Mouse (Mus musculus) urinary bladder, postnatal 14 days (tissue): ENCODE data around the gene Fgr.
"Not testable (repeated sequence)": the region's sequence is repeated elsewhere in the genome, so short reads cannot be mapped to it uniquely, and the experiment has no call there.

Experiments
- DNase-seq: peaks from one replicate; pipeline ENCODE4 v3.0.0; 2021; ENCODE audit warnings: low spot score

Gene Fgr

GRCm38 (mm10) chr4:132983664-132984512, 10.0 kb downstream of the Fgr start:
- DNase-seq, result no peak

- DNase-seq, result no peak
These were observed 14.9 kb downstream of the Fgr start for GRCm38 (mm10) chr4:132988581-132989355.

DNA sequence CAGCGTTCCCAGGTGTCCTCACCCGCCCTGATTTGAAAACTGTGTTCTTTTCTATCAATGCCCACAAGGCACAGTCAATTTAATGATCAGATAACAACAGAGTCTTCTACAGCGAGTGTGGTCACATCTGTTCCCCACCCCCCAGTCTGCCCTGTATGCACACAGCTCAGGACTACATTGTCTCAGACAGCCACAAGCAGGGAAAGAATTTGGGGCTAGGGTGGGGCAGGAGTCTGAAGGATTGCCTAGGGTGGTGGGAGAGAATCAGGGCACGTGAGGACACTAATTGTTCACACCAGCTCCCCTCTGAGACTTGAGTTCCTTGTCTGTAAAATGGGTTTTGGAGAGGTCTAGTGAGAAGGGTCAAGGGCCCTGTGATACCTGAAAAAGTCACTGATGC, 19.7 kb downstream of the Fgr start:
- no peak for DNase-seq

DNA sequence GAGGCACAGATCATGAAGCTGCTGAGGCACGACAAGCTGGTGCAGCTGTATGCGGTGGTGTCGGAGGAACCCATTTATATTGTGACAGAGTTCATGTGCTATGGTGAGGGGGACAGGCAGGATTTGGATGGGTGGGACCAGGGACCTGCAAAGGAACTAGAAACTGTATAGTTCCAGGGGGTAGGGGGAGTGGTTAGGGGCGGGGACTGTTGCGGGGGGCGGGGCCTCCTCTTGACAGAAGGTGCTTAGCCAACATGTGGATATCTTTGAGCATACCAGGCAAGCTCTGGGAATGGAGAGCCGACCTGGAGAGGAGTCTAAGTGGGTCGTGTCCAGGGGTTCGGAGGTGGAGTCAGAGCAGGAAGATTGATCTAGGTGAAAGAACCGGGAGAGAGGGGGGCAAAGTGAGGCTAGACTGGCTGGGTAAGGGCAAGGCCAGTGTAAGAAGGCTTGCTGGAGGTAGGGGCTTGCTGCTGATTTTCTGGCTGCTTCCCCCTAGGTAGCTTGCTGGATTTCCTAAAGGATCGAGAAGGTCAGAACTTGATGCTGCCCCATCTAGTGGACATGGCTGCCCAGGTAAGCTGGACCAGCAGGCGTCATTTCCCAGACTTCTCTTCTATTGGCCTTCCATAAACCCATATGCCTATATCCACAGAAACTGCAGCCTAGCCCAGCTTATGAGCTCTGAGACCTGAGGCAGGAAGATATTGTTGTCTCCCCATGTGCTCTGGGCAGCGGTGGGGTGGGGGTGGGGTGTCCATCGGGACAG, 23.8 kb downstream of the Fgr start:
- DNase-seq, result no peak

DNA sequence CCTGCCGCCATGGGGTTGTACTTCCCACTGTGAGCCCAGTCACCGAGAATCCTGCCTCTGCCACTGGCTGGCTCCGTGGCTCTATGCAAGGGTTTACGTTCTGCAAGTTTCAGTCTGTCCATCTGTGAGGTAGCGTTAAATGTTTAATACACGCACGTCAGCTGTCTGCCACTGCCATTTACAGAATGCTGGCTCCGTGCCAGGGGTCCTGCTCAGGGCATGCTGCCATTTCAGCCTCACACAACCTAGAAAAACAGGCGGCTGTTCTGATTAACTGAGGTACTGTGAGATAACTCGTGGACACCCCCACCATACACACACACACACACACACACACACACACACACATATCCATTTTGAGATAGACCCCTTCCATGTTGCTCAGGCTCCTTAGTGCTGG, 29.0 kb downstream of the Fgr start:
- no peak for DNase-seq

- DNase-seq, result no peak
These were observed 29.6 kb downstream of the Fgr start for GRCm38 (mm10) chr4:133003316-133004018.

DNA sequence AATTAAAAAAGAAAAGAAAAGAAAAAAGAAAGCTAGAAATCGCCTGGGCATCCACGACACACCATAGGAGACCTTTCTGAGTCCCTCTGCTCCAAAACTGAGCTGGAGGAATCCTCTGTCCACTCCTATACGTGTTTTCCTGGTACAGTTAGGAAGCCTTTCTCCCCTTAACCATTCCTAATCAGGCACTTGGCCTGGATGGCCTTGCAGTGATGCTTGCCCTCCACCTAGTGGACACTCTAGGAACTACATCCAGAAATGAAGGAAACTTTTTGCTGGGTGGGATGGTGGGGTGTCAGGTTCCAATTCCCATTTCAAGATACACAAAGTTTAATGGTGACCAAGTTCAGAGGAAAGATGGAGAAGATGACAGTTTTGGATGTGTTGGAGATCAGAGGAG, 31.3 kb downstream of the Fgr start:
- DNase-seq, result peak; percentile 73

- not testable (repeated sequence) for DNase-seq
These were observed 32.1 kb downstream of the Fgr start for GRCm38 (mm10) chr4:133005885-133006451.

DNA sequence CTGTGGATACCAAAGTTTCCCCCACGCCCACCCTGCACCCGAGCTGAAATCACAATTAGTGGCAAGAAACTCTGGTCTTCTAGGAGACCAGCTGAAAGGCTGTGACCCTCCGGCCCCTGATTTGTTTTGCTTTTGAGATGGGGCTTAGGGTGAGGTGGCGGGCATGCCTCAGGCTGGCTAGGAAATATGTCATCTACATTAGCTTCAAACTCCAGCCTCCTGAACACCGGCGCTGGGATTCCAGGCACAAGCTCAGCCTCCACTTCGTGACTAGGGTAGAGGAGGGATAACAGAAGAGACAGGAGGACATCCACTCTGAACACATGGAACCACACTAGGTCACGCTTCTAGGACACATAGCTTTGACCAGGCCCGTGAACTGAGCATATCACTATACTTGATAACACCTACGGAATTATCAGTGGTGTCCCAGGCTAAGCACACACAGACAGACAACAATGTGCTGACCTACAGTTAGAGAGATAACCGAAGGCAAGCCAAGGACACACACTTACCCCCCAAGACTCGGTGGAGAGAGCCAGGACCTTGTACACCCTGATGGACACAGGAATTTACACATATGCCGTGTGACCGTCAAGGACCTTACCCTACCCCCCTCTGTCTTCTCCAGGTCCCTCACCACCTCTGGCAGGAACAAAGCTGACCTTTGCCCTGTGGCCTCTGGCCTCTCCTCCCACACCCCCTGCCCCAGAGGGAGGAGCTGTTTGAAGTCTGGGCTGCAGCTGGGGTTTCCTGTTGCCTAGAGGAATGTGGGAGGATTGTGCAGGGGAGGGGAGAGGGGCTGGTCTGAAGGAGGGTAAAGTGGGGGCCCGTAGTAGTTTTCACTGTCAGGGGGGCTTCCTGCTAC, 33.9 kb downstream of the Fgr start:
- no peak for DNase-seq

GRCm38 (mm10) chr4:133009131-133009530, 35.2 kb downstream of the Fgr start:
- DNase-seq, result peak; percentile 65

DNA sequence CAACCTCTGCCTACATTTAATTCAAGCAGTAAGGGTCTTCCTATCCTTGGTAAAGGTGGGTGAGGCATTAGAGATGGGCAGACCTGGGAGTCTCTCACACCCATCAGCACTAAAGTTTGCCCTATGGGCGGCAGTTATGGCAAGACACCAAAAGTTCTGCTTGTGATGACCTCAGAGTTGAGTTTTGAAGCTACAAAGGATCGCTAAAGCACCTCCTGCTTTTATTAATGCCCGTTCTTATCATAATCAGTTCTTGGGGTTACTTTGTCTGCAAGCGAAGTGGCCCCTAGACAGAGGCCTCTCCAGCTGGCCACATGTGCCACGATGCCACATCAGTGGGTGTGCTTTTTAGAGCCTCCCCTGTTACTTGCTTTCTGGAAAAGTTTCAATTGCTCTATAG, 35.8 kb downstream of the Fgr start:
- no peak for DNase-seq

DNA sequence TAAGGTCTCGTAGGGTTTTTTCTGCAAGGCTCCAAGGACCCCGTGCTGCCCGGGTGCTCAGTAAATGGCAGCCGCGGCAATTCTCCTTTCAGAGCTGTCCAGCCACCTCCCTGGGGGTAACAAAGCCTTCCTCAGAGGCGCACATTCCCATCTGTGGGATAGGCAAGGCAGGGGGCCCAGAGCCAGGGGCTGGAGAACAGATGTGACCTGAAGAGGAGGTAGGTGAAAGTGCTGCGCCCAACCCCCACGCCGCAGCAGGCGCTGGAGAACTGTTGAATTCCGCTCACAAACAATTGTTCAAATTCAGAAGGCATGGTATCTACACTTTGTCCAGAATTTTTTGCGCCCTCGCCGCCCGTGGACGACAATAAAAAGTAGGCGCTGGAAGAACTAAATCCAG, 36.7 kb downstream of the Fgr start:
- no peak for DNase-seq

DNA sequence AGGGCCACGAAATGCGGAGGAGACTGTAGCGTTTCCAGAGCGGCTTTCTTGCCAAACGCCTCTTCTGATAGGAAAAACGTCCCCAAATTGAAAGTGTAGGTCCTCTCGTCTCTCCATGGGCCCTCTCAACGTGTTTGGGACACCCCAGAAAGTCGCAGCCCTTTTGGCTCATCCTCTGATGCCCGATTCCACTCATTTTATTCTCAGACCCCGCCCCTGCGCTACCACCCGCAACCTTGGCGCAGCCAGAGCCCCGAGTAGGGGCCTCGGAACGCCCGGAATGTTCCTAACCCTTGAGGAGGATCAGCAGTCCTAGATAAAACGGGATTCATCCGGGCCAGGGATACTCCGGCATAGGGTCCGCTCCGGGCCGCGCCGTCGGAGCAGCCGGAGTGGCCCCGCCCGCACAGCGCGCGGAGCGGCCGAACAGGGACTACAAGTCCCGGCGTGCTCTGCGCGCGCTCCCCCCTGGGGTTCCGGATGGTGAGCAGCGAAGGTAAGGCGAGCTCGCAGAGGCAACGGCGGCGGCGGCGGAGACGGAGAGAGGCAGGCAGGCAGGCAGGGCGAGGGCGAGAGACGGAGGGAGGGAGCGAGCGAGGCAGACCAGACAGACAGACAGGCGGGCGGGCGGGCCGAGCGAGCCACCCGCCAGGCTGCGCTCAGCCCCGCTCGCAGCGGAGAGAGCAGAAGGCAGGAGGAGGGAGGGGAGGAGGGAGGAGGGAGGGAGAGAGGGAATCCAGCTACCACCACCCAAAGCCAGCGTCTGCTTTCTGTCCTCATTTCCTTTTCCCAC, 37.3 kb downstream of the Fgr start, which contains the start of gene Ahdc1:
TSS of gene Ahdc1 (plus strand) at position 233 of the 793 bp plus-strand sequence.
- peak; percentile 94 for DNase-seq

GRCm38 (mm10) chr4:133011821-133012775, 38.2 kb downstream of the Fgr start:
- peak; percentile 63 for DNase-seq

GRCm38 (mm10) chr4:133012776-133013265, 38.9 kb downstream of the Fgr start:
- DNase-seq, result peak; percentile 43

DNA sequence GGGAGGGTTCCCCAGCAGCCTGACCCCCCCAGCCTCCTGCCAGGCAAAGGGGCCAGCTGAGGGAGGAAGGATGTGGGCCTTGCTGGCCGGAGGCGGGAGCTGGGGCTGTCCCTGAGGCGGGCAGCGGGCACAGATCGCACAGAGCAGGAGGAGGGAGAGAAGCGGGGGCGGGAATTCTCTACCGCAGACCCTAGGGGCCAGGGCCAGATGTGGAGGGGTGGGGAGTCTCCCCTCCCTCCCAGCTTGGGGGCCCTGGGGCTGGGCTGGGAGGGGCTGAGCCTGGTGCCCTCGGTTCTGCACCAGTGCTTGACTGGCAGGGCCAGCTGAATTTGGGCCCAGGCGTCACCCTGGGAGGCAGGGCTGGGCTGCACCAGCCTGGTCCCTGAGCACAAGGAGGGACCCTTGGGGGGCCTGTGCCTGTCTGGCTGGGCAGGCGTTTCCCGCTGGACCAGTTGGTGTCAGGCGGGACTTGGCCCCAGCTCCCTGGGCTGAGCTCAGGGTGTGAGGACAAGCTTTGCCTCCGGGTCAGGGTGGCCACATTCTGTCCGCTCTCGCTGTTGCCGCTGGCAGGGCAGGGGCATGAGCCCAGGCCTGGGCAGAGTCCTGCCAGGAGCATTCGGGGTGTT, 39.5 kb downstream of the Fgr start:
- DNase-seq, result peak; percentile 74

- no peak for DNase-seq
These were observed 40.2 kb downstream of the Fgr start for GRCm38 (mm10) chr4:133014088-133014487.
